ENCODE assay signal across 17 mouse cellular contexts in genomic region chr12:24920861-24921260, GRCm38 (mm10).
"Had no signal": no experiment of that assay in that cellular context is flagged by ENCODE, and none has a peak within 500 bp of the region (broad histone marks: within the 10 kb centered on the region; RNA-seq: fewer than 3 reads in every experiment).

No protein-coding gene starts in this region.

- H3K4me3 ChIP-seq: layer of hippocampus, adult 2 months; left cerebral cortex, adult 2 months; megakaryocyte, embryonic 14.5 days had no signal

- ATAC-seq: lung, postnatal 0 days had no signal

- H3K27ac ChIP-seq: kidney, postnatal 0 days; layer of hippocampus, adult 2 months; left cerebral cortex, adult 2 months; macrophage; stomach, postnatal 0 days had no signal

- H3K27me3 ChIP-seq: megakaryocyte, embryonic 14.5 days had no signal

- H3K9me3 ChIP-seq: megakaryocyte, embryonic 14.5 days had no signal

- H3K4me2 ChIP-seq: lung, embryonic 14.5 days; midbrain, embryonic 11.5 days had no signal

- H3K9ac ChIP-seq: lung, embryonic 14.5 days had no signal

- DNase-seq: kidney, adult 2 months; kidney, postnatal 25 days; layer of hippocampus, postnatal 36 days; lung, embryonic 14.5 days; midbrain, embryonic 14.5 days; right cerebral cortex, postnatal 4 days; thymus, adult 2 months; thymus, postnatal 14 days; thymus, postnatal 4 days had no signal
